Mouse (Mus musculus): ENCODE data around the gene Sbno1.

DNA sequence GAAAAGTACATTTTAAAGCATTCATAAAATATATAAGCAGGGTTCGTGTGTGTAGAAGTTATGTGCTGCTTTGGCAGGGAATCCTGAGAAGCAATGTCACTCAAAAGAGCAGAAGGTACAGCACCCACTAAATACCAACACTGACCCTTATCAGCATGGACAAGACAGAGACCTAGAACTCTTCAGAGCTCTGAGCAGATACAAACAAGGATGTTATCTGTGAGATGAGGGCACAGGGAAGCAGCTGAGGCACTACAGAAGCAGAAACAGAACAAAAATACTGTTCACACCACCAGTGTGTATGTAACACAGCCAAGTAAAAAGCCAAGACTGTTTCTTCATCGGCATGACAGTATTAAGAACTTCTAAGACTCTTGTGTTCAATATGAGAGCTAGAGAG, 6.9 kb downstream of the Sbno1 start:
- TF ChIP-seq CTCF (IDR thresholded peaks at IDR 0.05; ENCODE audit: borderline replicate concordance, insufficient read depth, low read depth, low read length), result no peak
- no peak for TF ChIP-seq POLR2A (IDR thresholded peaks at IDR 0.05; ENCODE audit: borderline replicate concordance, insufficient read depth, low read length)

All from cerebellum, adult 2 months (tissue).